Mouse (Mus musculus): ENCODE results near the gene Cyp3a57. TPM values are rescaled to one million over a fixed set of nuclear protein-coding genes. Genes with fewer than 3 reads are reported as not detected.
"Not testable (repeated sequence)": the region's sequence is repeated elsewhere in the genome, so short reads cannot be mapped to it uniquely, and the experiment has no call there.

The Cyp3a57 gene
- not detected for polyA plus RNA-seq (2021)

- ChIA-PET CTCF (no interaction called here), POLR2A (no interaction called here)
- peaks cover 3% of the 10 kb centered on the region for H3K27me3 ChIP-seq
- TF ChIP-seq CTCF (IDR thresholded peaks at IDR 0.05), result no peak
- no peak for ATAC-seq
- no peak for DNase-seq (ENCODE audit: low read depth, low spot score)
- in situ Hi-C loops (cut with MboI; ENCODE audit: low pct_unique_long_range_greater_than_20kb), result no loop called here
Observed at GRCm38 (mm10) chr5:145344941-145345340, at the start of gene Cyp3a57. TSS of gene Cyp3a57 (plus strand) at chr5:145345279.

- in situ Hi-C loops (cut with MboI; ENCODE audit: low pct_unique_long_range_greater_than_20kb), result no loop called here
- TF ChIP-seq CTCF (IDR thresholded peaks at IDR 0.05), result no peak
- ATAC-seq (no peak), DNase-seq (ENCODE audit: low read depth, low spot score) (no peak)
- CTCF ChIA-PET, result no interaction called here
- H3K27me3 ChIP-seq, result no peaks in the 10 kb centered on the region
- POLR2A ChIA-PET, result no interaction called here
Observed at GRCm38 (mm10) chr5:145300469-145300868, 44.6 kb upstream of the Cyp3a57 start.

GRCm38 (mm10) chr5:145301796-145302195 is 43.3 kb upstream of the Cyp3a57 start:
- ATAC-seq; DNase-seq (ENCODE audit: low read depth, low spot score); H3K27me3 ChIP-seq; in situ Hi-C loops (cut with MboI; ENCODE audit: low pct_unique_long_range_greater_than_20kb); CTCF ChIA-PET; POLR2A ChIA-PET: not testable (repeated sequence)

GRCm38 (mm10) chr5:145302424-145302823 is 42.7 kb upstream of the Cyp3a57 start:
- H3K27me3 ChIP-seq, result no peaks in the 10 kb centered on the region
- ChIA-PET CTCF (no interaction called here), POLR2A (no interaction called here)
- no peak for DNase-seq (ENCODE audit: low read depth, low spot score)
- TF ChIP-seq CTCF (IDR thresholded peaks at IDR 0.05), result no peak
- in situ Hi-C loops (cut with MboI; ENCODE audit: low pct_unique_long_range_greater_than_20kb), result no loop called here
- ATAC-seq, result no peak

GRCm38 (mm10) chr5:145306953-145307352 is 38.1 kb upstream of the Cyp3a57 start:
- H3K27me3 ChIP-seq; ATAC-seq; in situ Hi-C loops (cut with MboI; ENCODE audit: low pct_unique_long_range_greater_than_20kb); DNase-seq (ENCODE audit: low read depth, low spot score); CTCF ChIA-PET; POLR2A ChIA-PET: not testable (repeated sequence)

- DNase-seq (ENCODE audit: low read depth, low spot score); ATAC-seq; in situ Hi-C loops (cut with MboI; ENCODE audit: low pct_unique_long_range_greater_than_20kb); CTCF ChIA-PET; POLR2A ChIA-PET; H3K27me3 ChIP-seq: not testable (repeated sequence)
Observed at GRCm38 (mm10) chr5:145307811-145308210, 37.3 kb upstream of the Cyp3a57 start.

- no peak for ATAC-seq
- no peaks in the 10 kb centered on the region for H3K27me3 ChIP-seq
- in situ Hi-C loops (cut with MboI; ENCODE audit: low pct_unique_long_range_greater_than_20kb), result no loop called here
- POLR2A ChIA-PET, result no interaction called here
- no peak for TF ChIP-seq CTCF (IDR thresholded peaks at IDR 0.05)
- no peak for DNase-seq (ENCODE audit: low read depth, low spot score)
- CTCF ChIA-PET, result no interaction called here
Observed at GRCm38 (mm10) chr5:145313845-145314244, 31.2 kb upstream of the Cyp3a57 start.

- in situ Hi-C loops (cut with MboI; ENCODE audit: low pct_unique_long_range_greater_than_20kb), result no loop called here
- no peaks in the 10 kb centered on the region for H3K27me3 ChIP-seq
Observed at GRCm38 (mm10) chr5:145317141-145317540, 27.9 kb upstream of the Cyp3a57 start.

GRCm38 (mm10) chr5:145338756-145339155 is 6.3 kb upstream of the Cyp3a57 start:
- ATAC-seq; CTCF ChIA-PET; DNase-seq (ENCODE audit: low read depth, low spot score); POLR2A ChIA-PET; H3K27me3 ChIP-seq; in situ Hi-C loops (cut with MboI; ENCODE audit: low pct_unique_long_range_greater_than_20kb): not testable (repeated sequence)

More at GRCm38 (mm10) chr5:145317141-145317540, 27.9 kb upstream of the Cyp3a57 start:
- TF ChIP-seq CTCF (IDR thresholded peaks at IDR 0.05), result no peak
- ATAC-seq (no peak), DNase-seq (ENCODE audit: low read depth, low spot score) (no peak)
- ChIA-PET CTCF (no interaction called here), POLR2A (no interaction called here)

GRCm38 (mm10) chr5:145349697-145350096 is 4.6 kb downstream of the Cyp3a57 start:
- peaks cover 3% of the 10 kb centered on the region for H3K27me3 ChIP-seq
- no peak for TF ChIP-seq CTCF (IDR thresholded peaks at IDR 0.05)
- POLR2A ChIA-PET, result no interaction called here

GRCm38 (mm10) chr5:145353081-145353480 is 8.0 kb downstream of the Cyp3a57 start:
- no peak for TF ChIP-seq CTCF (IDR thresholded peaks at IDR 0.05)
- in situ Hi-C loops (cut with MboI; ENCODE audit: low pct_unique_long_range_greater_than_20kb), result loop anchor here (10.0 kb wide), 1 partner anchor 442 kb away; no protein-coding TSS in a partner anchor
- CTCF ChIA-PET, result no interaction called here
- H3K27me3 ChIP-seq, result no peaks in the 10 kb centered on the region
- DNase-seq (ENCODE audit: low read depth, low spot score) (no peak), ATAC-seq (no peak)
- POLR2A ChIA-PET, result no interaction called here

More at GRCm38 (mm10) chr5:145349697-145350096, 4.6 kb downstream of the Cyp3a57 start:
- DNase-seq (ENCODE audit: low read depth, low spot score), result no peak
- in situ Hi-C loops (cut with MboI; ENCODE audit: low pct_unique_long_range_greater_than_20kb), result loop anchor here (10.0 kb wide), 1 partner anchor 445 kb away; no protein-coding TSS in a partner anchor
- no peak for ATAC-seq
- CTCF ChIA-PET, result no interaction called here

- in situ Hi-C loops (cut with MboI; ENCODE audit: low pct_unique_long_range_greater_than_20kb); POLR2A ChIA-PET; ATAC-seq; H3K27me3 ChIP-seq; CTCF ChIA-PET; DNase-seq (ENCODE audit: low read depth, low spot score): not testable (repeated sequence)
Observed at GRCm38 (mm10) chr5:145415416-145415815, 70.3 kb downstream of the Cyp3a57 start.

All from Patski (cell line).